Mouse (Mus musculus): Measurements from ENCODE around the gene Skap1.
"Not testable (repeated sequence)": the region's sequence is repeated elsewhere in the genome, so short reads cannot be mapped to it uniquely, and the experiment has no call there.

Skap1 gene

DNA sequence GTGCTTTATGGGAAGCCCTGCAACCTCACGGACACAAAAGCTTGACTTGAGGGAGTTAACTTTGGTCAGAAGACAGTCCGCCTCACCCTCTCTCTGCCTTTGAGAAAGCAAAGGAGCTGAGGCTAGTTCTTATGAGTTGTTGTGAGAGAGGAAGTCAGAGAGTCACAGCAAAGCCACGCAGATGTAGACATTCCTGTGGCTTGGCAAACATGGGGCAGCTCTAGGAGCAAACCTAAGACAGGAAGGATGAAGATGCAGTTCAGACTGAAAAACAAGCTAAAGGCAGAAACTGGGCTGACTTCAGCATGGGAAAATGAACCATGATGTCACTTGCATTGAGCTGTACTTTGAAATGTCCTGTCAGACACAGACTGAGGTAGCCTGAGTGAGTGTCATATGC, 283.2 kb downstream of the Skap1 start:
- DNase-seq (ENCODE audit: low spot score): no peak

DNA sequence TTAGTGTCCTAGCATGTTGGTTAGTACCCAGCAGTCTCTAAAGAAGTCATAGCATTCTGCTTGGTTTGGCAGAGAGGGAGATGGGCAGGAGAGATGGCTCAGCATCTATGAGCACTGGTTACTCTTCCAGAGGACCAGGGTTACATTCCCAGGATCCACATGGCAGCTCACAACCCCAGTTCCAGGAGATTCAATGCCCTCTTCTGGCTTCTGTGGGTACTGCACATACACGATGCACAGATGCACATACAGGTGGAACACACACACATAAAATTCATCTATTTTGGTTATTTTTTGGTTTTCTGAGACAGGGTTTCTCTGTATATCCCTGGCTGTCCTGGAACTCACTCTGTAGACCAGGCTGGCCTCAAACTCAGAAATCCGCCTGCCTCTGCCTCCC, 290.9 kb downstream of the Skap1 start:
- DNase-seq (ENCODE audit: low spot score): no peak

GRCm38 (mm10) chr11:96757421-96757820, 293.0 kb downstream of the Skap1 start:
- no peak for DNase-seq (ENCODE audit: low spot score)

DNA sequence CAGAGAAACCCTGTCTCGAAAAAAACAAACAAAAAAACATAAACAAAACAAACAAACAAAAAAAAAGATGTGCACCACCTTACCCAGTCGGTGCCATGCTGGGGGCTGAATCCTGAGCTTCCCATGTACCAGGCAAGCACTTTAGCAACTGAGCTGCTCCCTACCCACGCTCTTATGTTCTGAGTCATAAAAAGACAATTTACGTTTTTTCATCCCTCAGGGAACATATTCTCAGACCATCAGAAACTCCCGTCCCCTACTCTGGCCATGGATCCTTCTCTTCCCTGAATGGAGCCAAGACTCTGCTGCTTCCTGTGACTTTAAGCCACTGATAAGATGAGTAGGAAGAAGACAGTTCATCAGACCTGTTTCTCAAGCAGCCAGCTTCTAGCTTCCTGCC, 294.0 kb downstream of the Skap1 start:
- no peak for DNase-seq (ENCODE audit: low spot score)

DNA sequence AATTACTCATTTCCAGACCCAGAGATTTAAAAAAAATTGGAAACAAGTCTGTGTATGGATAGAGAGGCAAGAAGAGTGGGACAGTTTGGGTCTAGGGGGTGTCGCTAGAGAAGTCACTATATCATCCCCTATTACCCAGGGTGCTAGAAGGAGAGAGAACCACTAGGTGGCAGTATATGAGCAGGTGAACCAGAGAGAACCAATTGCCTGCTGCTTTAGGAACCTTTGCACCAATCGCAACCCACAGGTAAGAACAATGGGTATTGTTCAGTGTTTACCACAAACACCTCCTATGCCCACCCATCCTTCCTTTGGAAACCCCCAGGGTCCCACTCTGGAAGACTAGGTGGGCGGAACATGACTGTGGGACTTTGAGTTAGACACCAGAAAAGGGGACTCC, 295.6 kb downstream of the Skap1 start:
- DNase-seq (ENCODE audit: low spot score): peak; percentile 76

DNA sequence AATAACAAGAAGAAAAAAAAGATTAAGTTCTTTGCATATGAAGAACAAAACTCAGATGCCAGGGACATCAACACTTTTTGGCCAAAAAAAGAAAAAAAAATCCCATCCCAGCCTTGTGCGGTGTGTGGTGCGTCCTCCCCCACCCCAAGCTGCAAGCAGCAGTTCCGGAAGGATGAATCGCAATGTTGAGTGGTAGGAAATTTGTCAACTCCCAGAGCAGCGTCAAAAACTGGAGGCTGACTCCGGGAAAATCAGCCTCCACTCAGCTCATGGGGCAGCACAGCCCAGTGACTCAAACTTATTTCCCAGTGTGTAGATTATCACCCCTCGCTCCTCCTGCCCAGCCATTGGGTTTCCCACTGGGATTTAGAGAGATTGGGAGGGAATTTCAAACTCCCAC, 297.6 kb downstream of the Skap1 start:
- DNase-seq (ENCODE audit: low spot score): no peak

DNA sequence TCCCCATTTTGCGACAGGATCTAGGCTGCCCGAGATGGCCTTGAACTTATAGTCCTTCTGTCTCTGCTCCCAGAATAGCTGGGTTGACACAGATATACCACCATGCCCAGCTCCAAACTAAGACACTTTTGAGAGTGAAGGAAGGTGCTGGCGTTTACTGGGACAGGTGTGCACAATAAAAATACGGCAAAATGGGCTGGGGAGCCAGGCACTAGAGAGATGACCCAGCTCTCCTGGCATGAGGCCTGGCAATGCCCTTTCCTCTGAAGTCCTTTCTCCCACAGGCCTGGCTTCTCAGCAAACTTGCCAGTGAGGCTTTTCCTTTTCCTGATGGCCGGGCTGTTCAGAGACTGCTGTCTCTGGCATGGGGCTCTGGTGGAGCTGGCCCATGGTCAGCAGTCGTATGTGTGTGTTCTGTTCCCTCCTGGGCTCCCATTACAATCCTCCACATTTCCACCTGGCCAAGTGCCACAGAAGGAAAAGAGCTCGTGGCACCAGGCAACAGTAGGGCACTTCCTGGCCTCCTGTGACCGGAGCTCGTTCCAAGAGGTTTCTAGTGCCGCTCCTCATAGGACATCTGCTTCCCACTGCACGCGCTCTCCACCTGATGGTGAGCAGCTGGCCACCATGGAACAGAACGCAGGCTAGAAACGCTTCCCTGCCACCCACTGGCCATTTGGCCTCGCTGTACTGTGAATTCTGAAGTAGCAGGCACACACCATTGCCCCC, 298.5 kb downstream of the Skap1 start:
- no peak for DNase-seq (ENCODE audit: low spot score)

DNA sequence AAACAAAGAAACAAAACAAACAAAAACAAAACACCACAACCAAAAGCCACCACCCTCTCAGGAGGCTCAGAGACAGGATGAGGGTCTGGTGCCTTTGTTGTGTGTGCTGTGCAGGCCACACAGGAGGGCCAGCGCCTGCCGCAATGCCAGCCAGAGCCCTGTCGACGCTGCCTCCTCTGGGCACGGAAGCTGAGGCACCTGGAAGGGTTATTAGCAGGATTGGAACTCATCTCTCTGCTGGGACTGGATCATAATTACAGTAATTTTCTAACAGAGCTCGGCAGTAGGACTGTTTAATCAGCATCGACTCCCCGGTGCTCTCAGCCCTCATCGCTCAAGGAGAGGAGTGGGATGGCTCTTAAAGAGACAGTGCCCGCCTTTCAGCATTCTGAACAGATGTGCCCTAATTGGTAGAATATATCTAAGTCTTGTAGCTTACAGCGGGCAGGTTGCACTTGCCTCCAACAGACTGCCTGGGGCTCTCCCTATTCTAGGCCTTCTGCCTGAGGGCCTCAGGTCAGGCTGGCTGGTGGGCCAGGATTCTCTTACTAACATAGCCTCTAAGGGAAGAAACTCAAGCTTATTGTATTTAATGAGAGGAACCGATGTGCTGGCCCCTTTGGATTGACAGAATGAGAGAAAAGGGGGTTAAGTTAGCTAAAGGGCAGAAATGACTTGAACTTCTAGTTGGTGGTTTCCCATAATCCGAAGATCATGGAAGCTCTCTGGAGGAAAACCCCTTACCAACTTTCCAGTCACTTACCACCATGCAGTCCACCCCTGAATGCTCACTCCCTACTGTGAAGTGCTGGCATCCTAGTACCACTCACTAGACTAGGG, 300.3 kb downstream of the Skap1 start:
- no peak for DNase-seq (ENCODE audit: low spot score)

- DNase-seq (ENCODE audit: low spot score): no peak
Observed at GRCm38 (mm10) chr11:96765645-96766044, 301.3 kb downstream of the Skap1 start.

DNA sequence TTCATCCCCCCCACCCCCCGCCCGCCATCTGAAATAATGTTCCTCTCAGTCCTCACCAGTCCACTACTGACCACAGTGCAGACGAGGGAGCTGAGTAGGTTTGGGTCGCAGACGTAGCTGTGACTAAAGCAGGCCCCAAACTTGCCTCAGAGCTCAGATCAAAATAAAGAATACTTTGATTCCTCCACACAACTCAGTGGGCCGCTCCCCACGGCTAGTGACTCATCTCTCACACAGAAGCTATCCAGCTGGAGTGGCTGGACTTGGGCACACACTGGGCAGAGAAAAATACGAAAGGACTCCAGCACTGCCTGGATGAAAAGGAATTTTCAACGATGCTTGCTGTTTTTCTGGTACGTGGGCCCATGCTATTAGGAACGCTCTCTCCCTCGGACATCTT, 302.2 kb downstream of the Skap1 start:
- no peak for DNase-seq (ENCODE audit: low spot score)

- peak; percentile 69 for DNase-seq (ENCODE audit: low spot score)
Observed at GRCm38 (mm10) chr11:96767096-96767495, 302.7 kb downstream of the Skap1 start.

- no peak for DNase-seq (ENCODE audit: low spot score)
Observed at GRCm38 (mm10) chr11:96768240-96768639, 303.8 kb downstream of the Skap1 start.

- DNase-seq (ENCODE audit: low spot score): no peak
Observed at GRCm38 (mm10) chr11:96771274-96771975, 307.0 kb downstream of the Skap1 start.

- no peak for DNase-seq (ENCODE audit: low spot score)
Observed at GRCm38 (mm10) chr11:96772413-96772812, 308.0 kb downstream of the Skap1 start.

- DNase-seq (ENCODE audit: low spot score): no peak
Observed at GRCm38 (mm10) chr11:96774536-96774935, 310.1 kb downstream of the Skap1 start.

DNA sequence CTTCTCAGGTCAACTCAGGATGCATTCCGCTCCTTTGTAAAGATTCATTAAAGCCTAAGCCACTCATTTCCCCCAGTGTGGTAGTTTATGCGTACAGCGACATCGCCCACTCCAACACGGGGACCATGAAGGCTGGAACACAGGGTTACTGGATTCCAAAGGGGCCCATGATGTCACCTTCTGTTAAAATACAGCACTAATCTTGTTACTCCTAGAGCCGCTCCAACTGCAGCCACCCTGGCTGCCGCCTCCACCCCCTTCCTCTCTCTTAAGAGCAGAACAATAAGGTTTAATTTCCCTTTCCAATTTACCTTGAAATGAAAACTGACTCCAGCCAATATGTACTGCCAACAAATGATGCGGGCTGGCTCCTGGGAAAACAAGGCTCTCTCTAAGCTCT, 310.7 kb downstream of the Skap1 start:
- DNase-seq (ENCODE audit: low spot score): no peak

DNA sequence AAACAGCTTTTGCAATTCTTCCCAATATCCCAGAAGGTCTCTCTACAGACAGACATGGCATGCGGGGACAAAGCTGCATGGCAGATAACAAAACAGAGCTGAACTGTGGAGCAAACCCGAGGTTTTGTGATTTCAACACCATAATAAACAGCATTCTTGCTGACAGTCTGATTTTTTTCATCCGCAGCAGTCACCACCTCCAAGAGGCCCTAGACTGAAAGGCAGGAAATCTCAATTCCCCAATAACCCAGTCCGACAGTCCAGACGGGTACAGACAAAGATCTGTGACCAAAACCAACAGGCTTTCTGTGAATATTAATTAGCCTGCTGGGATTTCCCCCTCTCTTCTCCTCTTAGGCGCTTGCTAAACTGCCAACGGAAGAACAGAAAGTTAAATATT, 311.3 kb downstream of the Skap1 start:
- no peak for DNase-seq (ENCODE audit: low spot score)

DNA sequence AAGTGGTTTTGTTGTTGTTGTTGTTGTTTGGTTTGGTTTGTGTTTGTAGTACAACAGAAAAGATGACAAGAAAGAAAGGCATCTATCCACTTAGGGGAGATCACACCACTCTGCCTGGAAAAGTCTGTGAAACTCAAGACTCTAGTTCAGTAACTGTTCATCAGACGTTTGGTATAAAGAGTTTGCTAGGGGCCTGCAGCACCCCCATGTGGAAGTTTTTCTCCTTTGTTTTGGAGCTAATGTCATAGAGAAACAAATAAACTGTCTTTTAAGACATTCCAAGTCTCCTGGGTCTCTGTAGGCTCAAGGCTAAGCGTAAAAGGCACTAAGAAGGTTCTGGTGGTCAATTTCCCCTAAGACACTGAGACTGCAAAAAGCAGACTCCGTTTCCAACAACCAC, 311.7 kb downstream of the Skap1 start:
- no peak for DNase-seq (ENCODE audit: low spot score)

DNA sequence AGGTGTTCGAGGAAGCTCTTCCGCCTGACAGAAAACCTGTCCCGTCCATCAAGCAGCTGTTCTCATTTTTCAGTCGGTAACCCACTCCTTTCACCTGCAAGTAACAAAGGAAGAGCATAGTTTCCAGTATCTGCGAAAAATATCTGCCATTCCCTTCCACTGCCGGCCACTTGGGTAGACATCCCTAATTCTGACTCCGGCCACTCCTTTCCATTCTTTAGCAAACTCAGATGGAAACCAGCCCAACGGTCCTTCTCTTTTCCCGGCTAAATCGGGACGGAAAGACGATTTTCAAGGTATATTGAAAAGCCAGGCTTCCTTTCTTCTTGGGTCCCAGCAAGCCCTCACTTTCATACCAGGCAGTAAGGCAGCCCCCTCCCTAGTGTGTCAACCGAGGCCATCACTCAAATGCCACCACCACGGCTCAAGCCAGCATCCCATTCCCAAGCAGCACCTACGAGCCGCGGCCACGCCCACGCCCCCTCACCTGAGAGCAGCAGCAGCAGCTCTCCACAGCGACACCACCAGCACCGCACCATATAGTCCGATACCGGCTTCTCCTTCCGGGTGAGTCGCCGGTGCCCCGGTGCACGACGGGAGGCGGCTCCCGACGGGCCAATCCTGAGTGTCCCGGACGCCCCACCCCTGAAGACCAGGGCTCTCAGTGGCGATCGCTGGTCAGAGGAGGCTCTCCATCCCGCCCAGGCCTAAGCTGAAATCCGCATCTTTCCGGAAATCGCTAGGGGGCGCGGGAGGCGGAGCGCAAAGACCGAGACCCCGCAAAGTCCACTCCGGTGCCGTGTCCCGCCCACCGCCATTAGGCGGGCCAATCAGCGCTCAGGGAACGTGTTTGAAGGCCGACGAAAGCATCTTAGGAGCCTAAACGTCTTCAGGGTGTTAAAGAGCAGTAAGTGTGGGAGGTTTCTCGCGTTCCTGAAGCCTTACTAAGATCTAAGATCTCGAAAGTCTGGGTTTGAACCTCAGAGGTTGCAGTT, 312.9 kb downstream of the Skap1 start, which contains the start of gene Snx11:
TSS of gene Snx11 (minus strand) at position 592 of the 995 bp plus-strand sequence.
- DNase-seq (ENCODE audit: low spot score): peak; percentile 99

GRCm38 (mm10) chr11:96778061-96778627, 313.8 kb downstream of the Skap1 start:
- DNase-seq (ENCODE audit: low spot score): not testable (repeated sequence)

GRCm38 (mm10) chr11:96780306-96780705, 315.9 kb downstream of the Skap1 start:
- no peak for DNase-seq (ENCODE audit: low spot score)
